Mouse (Mus musculus): Measurements from ENCODE around the gene Gm17402. TPM values are rescaled to one million over a fixed set of nuclear protein-coding genes. Genes with fewer than 3 reads are reported as not detected.

The Gm17402 gene
- polyA plus RNA-seq, 1 experiment from 2014 or later: not detected

GRCm38 (mm10) chr3:67351406-67352127 is 23.4 kb downstream of the Gm17402 start:
- no peaks in the 10 kb centered on the region for H3K9me3 ChIP-seq
- no peak overlapping the region for H3K4me2 ChIP-seq (replicated peaks)
- peak; percentile 53 for ATAC-seq (ENCODE audit: low FRiP score, low read depth)
- 65% methylated on average over 12 of the region's 12 CpGs for WGBS
- H3K36me3 ChIP-seq: no peaks in the 10 kb centered on the region
- no peaks in the 10 kb centered on the region for H3K27me3 ChIP-seq (replicated peaks)
- no peak overlapping the region for H3K27ac ChIP-seq
- no peaks in the 10 kb centered on the region for H3K4me1 ChIP-seq
- H3K4me3 ChIP-seq: no peak overlapping the region
- H3K9ac ChIP-seq: no peak overlapping the region

DNA sequence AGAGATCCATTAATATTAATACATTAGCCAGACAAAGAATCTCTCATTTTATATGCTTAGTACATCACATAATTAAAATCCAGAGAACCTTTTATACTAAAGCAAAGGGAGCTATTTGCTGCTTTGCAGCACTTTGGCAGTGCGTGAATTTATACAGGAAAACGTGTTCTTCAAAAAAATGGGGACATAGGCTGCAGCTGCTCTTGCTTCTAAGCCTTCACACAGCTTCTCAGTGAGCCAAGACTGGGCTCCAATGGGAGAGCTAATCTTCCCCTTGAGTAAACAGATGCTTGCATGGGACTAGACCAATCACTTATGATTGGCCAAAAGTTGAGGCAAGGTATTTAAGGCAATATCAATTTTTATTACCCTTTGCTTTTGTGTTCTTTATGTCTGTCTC is 28.3 kb downstream of the Gm17402 start:
- Histone ChIP-seq H3K4me2 (replicated peaks) (no peak overlapping the region), H3K9me3 (no peaks in the 10 kb centered on the region), H3K36me3 (no peaks in the 10 kb centered on the region), H3K9ac (no peak overlapping the region), H3K27ac (no peak overlapping the region), H3K4me1 (no peaks in the 10 kb centered on the region), H3K4me3 (no peak overlapping the region), H3K27me3 (replicated peaks) (no peaks in the 10 kb centered on the region)
- no peak for ATAC-seq (ENCODE audit: low FRiP score, low read depth)
- WGBS: 67% methylated on average over 2 of the region's 2 CpGs

GRCm38 (mm10) chr3:67344599-67344998 is 30.4 kb downstream of the Gm17402 start:
- Histone ChIP-seq H3K4me1 (no peaks in the 10 kb centered on the region), H3K4me2 (replicated peaks) (no peak overlapping the region), H3K4me3 (no peak overlapping the region), H3K27me3 (replicated peaks) (no peaks in the 10 kb centered on the region), H3K36me3 (no peaks in the 10 kb centered on the region), H3K9ac (no peak overlapping the region), H3K9me3 (no peaks in the 10 kb centered on the region), H3K27ac (no peak overlapping the region)
- ATAC-seq (ENCODE audit: low FRiP score, low read depth): peak; percentile 27; the same call in 1 of the 2 replicates
- 7% methylated on average over 2 of the region's 2 CpGs for WGBS

DNA sequence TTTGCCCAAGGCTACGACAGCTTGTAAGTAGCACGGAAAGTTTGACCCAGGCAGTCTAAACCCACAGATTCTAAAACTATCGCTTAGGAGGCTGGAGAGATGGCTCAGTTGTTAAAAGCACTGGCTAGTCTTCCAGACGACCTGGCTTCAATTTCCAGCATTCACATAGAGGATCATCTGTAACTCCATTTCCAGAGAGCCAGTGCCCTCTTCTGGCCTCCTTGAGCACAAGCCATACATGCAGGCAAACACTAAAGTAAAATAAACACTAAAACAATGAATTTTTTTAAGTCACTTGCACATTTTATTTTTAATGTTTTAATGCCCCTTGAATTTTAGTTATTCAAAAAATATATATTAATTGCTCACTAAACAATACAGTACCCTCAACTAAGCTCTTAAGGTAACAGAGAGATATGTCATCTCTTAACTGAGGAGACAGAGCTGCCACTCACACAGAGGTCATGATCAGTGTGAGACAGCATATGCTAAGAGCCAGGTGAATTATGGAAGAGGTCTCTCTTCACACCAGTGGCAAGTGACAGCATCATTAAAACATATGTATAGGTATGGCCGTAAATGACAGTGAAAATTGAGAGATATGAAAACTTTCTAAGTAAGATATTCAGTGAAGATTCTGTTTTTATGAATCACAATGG is 31.8 kb downstream of the Gm17402 start:
- ATAC-seq (ENCODE audit: low FRiP score, low read depth): no peak
- Histone ChIP-seq H3K27me3 (replicated peaks) (no peaks in the 10 kb centered on the region), H3K27ac (no peak overlapping the region), H3K4me2 (replicated peaks) (no peak overlapping the region), H3K9ac (no peak overlapping the region), H3K9me3 (no peaks in the 10 kb centered on the region), H3K36me3 (no peaks in the 10 kb centered on the region), H3K4me1 (no peaks in the 10 kb centered on the region), H3K4me3 (no peak overlapping the region)
- 56% methylated on average over 5 of the region's 5 CpGs for WGBS

DNA sequence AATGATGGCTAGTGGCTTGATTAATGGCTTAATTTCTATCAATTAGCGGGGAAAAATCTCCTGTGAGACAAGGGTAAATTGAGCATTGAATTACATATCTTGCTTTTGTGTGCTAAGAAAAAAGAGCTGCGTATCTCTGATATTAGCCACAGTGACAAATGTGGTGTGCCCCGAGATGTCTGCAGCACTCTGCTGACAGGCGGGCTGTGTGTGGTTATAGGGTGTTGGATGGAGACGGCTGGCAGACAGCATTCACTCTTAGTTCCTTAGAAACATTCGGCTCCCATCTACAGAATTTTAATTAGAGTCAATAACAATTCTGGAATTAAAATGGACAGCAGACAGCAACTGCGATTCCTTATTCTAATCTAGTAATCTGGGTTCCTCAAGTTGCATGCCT is 34.0 kb downstream of the Gm17402 start:
- Histone ChIP-seq H3K9ac (no peak overlapping the region), H3K9me3 (no peaks in the 10 kb centered on the region), H3K4me2 (replicated peaks) (no peak overlapping the region), H3K4me1 (no peaks in the 10 kb centered on the region), H3K27ac (no peak overlapping the region), H3K27me3 (replicated peaks) (no peaks in the 10 kb centered on the region), H3K36me3 (no peaks in the 10 kb centered on the region), H3K4me3 (no peak overlapping the region)
- ATAC-seq (ENCODE audit: low FRiP score, low read depth): no peak
- WGBS: 64% methylated on average over 7 of the region's 7 CpGs

GRCm38 (mm10) chr3:67339558-67339957 is 35.4 kb downstream of the Gm17402 start:
- Histone ChIP-seq H3K36me3 (no peaks in the 10 kb centered on the region), H3K4me3 (no peak overlapping the region), H3K9me3 (no peaks in the 10 kb centered on the region), H3K4me2 (replicated peaks) (no peak overlapping the region), H3K9ac (no peak overlapping the region), H3K27me3 (replicated peaks) (no peaks in the 10 kb centered on the region), H3K4me1 (no peaks in the 10 kb centered on the region), H3K27ac (no peak overlapping the region)
- 70% methylated on average over 3 of the region's 3 CpGs for WGBS
- ATAC-seq (ENCODE audit: low FRiP score, low read depth): no peak

GRCm38 (mm10) chr3:67322422-67322821 is 52.5 kb downstream of the Gm17402 start:
- no peaks in the 10 kb centered on the region for H3K9me3 ChIP-seq
- H3K4me3 ChIP-seq: no peak overlapping the region
- H3K36me3 ChIP-seq: no peaks in the 10 kb centered on the region
- no peak overlapping the region for H3K9ac ChIP-seq
- no peak for ATAC-seq (ENCODE audit: low FRiP score, low read depth)
- no peaks in the 10 kb centered on the region for H3K4me1 ChIP-seq
- H3K4me2 ChIP-seq (replicated peaks): no peak overlapping the region
- H3K27me3 ChIP-seq (replicated peaks): no peaks in the 10 kb centered on the region
- WGBS: 75% methylated on average over 4 of the region's 4 CpGs
- no peak overlapping the region for H3K27ac ChIP-seq

Other genes with a start within 250 kb of the Gm17402 start
- 17.6 and 19.5 TPM in 2 replicates for gene Mlf1, start 1.1 kb downstream of the Gm17402 start, polyA plus RNA-seq (2016; fragmentation: Nextera tagmentation; extraction: Ambion mirVana)
- 37.3 and 40.1 TPM in 2 replicates for gene Gfm1, start 54.9 kb upstream of the Gm17402 start, polyA plus RNA-seq (2016; fragmentation: Nextera tagmentation; extraction: Ambion mirVana)
- gene Lxn, start 88.8 kb upstream of the Gm17402 start, polyA plus RNA-seq (2016; fragmentation: Nextera tagmentation; extraction: Ambion mirVana): 202 and 218 TPM in 2 replicates
- 1.4 and 1.8 TPM in 2 replicates for gene Rarres1, start 140.4 kb upstream of the Gm17402 start, polyA plus RNA-seq (2016; fragmentation: Nextera tagmentation; extraction: Ambion mirVana)
- 53.5 and 53.9 TPM in 2 replicates for gene Mfsd1, start 207.6 kb upstream of the Gm17402 start, polyA plus RNA-seq (2016; fragmentation: Nextera tagmentation; extraction: Ambion mirVana)